9 mouse cellular contexts compared by ENCODE assay signal in the genomic region with DNA sequence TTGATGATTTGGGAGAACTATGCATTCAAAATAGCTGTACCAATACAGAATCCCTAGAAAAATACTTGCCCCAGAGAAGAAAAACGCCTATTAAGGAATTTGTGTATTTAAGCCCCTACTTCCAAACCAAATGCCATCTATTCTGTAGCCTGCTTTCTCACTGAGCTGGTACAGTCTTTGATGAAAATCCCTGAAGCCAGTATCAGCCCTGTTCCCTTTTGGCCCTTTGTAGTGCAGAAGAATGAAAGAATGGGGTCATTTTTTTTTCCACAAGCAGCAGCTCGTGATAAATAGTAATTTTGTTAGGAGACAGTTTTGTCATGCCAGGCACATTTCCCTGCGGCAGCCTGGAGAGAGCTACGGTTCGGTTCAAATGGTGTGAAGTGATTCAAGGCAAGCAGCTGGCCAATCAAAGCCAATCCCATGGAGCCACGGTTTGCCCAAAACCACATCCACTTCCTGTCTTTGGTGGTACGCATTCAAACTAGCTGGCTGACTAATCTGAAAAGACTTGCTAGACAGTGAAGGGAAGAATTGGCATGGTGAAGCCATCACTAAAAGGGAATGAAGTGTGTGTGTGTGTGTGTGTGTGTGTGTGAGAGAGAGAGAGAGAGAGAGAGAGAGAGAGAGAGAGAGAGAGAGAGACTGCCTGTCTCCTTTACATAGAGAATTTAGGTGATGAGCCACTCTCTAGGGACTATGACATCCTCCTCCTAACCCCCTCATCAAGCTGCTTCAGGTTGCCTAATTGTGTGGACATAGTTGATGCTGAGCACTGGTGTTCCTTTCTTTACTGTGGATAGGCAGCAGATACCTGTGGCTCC.
DNase-seq lines count a peak whose midpoint lies in the region; ATAC-seq lines count a peak whose summit lies in the region.
"Had no signal": no experiment of that assay in that cellular context is flagged by ENCODE, and none has a peak within 500 bp of the region (broad histone marks: within the 10 kb centered on the region; RNA-seq: fewer than 3 reads in every experiment).

No protein-coding gene starts in this region.

- intact Hi-C loops in left cerebral cortex, postnatal 36 days (cut with DNase I), result no loop called here

- H3K27me3 ChIP-seq in forebrain, embryonic 15.5 days, result no peaks in the 10 kb centered on the region
- H3K27me3 ChIP-seq in splenic B cell, adult 2 months (ENCODE audit: control insufficient read depth, insufficient read depth, low read length, poor library complexity, severe bottlenecking), result no peaks in the 10 kb centered on the region
- no peaks in the 10 kb centered on the region for H3K27me3 ChIP-seq in kidney, embryonic 14.5 days (ENCODE audit: control insufficient read depth, insufficient read depth, low read length)

- H3K4me3 ChIP-seq in forebrain, embryonic 15.5 days, result no peak overlapping the region
- no peak overlapping the region for H3K4me3 ChIP-seq in kidney, embryonic 14.5 days (ENCODE audit: low read length)
- H3K4me3 ChIP-seq: embryonic facial prominence, embryonic 13.5 days had no signal

- peak; percentile 94 for ATAC-seq in forebrain, embryonic 15.5 days (replicated peaks)
- no peak for ATAC-seq in kidney, embryonic 14.5 days (ENCODE audit: low FRiP score, low TSS enrichment)

- H3K9me3 ChIP-seq in forebrain, embryonic 15.5 days, result no peaks in the 10 kb centered on the region
- no peaks in the 10 kb centered on the region for H3K9me3 ChIP-seq in kidney, embryonic 14.5 days (ENCODE audit: control insufficient read depth, low read length)
- H3K9me3 ChIP-seq: embryonic facial prominence, embryonic 13.5 days had no signal

- 30% methylated on average over 7 of the region's 7 CpGs for WGBS in forebrain, embryonic 15.5 days
- WGBS in kidney, embryonic 14.5 days, result 72% methylated on average over 7 of the region's 7 CpGs

- no peak overlapping the region for H3K9ac ChIP-seq in forebrain, embryonic 15.5 days (replicated peaks)
- no peak overlapping the region for H3K9ac ChIP-seq in kidney, embryonic 14.5 days (ENCODE audit: low read depth, low read length)
- H3K9ac ChIP-seq: embryonic facial prominence, embryonic 13.5 days had no signal

- H3K4me1 ChIP-seq in forebrain, embryonic 15.5 days, result peaks cover 28% of the 10 kb centered on the region
- no peaks in the 10 kb centered on the region for H3K4me1 ChIP-seq in kidney, embryonic 14.5 days (ENCODE audit: control insufficient read depth, insufficient read depth, low read length)

- peak; percentile 19 to 26 for DNase-seq in left cerebral cortex, adult 18-20 months (ENCODE audit: low spot score in 2 of 2)
- no peak for DNase-seq in left cerebral cortex, adult 11 months (ENCODE audit: low spot score)
- peak; percentile 37 to 40 for DNase-seq in left cerebral cortex, postnatal 36 days (ENCODE audit: low spot score in 2 of 2)
- peak; percentile 25 for DNase-seq in splenic B cell, adult 2 months (ENCODE audit: low read depth, low spot score)
- no peak for DNase-seq in urinary bladder, adult 2 months (ENCODE audit: low spot score)
- DNase-seq in cerebellum, adult 11 months, result no peak

- H3K27ac ChIP-seq in forebrain, embryonic 15.5 days (replicated peaks), result peak overlapping the region; percentile 88
- no peak overlapping the region for H3K27ac ChIP-seq in kidney, embryonic 14.5 days (ENCODE audit: low read depth, low read length)
- H3K27ac ChIP-seq: embryonic facial prominence, embryonic 13.5 days had no signal

- no peaks in the 10 kb centered on the region for H3K36me3 ChIP-seq in forebrain, embryonic 15.5 days
- H3K36me3 ChIP-seq in splenic B cell, adult 2 months (ENCODE audit: control insufficient read depth, insufficient read depth, low read length, poor library complexity, severe bottlenecking), result no peaks in the 10 kb centered on the region
- H3K36me3 ChIP-seq in kidney, embryonic 14.5 days (ENCODE audit: control insufficient read depth, insufficient read depth, low read length), result no peaks in the 10 kb centered on the region
- H3K36me3 ChIP-seq: embryonic facial prominence, embryonic 13.5 days had no signal

- H3K4me2 ChIP-seq in forebrain, embryonic 15.5 days (replicated peaks), result peak overlapping the region; percentile 10; the same call in 1 of the 2 replicates
- no peak overlapping the region for H3K4me2 ChIP-seq in kidney, embryonic 14.5 days (replicated peaks; ENCODE audit: low read depth, low read length)
- H3K4me2 ChIP-seq: embryonic facial prominence, embryonic 13.5 days had no signal

Comparison
In these comparisons a context has a peak if more than half of its experiments do, and no peak if none do; other contexts are left out.
1. DNase-seq: peak in left cerebral cortex, adult 18-20 months (2 of 2), left cerebral cortex, postnatal 36 days (2 of 2) and splenic B cell, adult 2 months (single experiment); none in left cerebral cortex, adult 11 months (single experiment), urinary bladder, adult 2 months (single experiment) and cerebellum, adult 11 months (single experiment).